Mouse (Mus musculus): ENCODE results near the gene Gm2696.

The Gm2696 gene

DNA sequence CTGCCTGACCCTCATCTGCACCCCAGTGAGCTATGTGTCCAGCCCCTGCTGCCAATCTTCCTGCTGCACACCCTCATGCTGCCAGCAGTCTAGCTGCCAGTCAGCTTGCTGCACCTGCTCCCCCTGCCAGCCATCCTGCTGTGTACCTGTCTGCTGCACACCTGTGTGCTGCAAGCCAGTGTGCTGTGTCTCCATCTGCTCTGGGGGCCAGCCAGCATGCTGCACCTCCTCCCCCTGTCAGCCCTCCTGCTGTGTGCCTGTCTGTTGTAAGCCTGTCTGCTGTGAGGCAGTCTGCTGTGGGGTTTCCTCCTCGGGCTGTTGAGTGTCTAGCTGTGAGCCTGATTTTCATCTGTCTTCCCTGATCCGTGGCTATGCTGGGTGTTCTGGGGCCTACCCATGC lies 32.5 kb downstream of the Gm2696 start:
- no peak for DNase-seq (ENCODE audit: low spot score in 2 of 2)

DNA sequence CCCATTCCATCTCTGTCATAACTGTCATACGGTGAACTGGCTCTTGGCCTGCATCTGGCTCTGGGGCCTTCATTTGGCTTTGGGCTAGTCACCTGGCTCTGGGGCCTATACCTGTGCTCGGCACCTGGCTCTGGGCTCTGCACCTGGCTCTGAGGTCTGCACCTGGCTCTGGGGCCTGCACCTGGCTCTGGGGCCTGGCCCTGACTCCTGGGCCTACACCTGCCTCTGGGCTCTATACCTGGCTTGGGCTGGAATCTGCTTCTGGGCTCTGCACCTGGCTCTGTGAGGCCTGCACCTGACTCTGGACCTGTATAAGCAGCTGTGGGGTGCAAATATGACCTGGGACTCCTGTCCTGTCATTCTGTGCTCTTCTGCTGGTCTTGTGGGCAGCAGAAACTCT lies 33.1 kb downstream of the Gm2696 start:
- DNase-seq (ENCODE audit: low spot score in 2 of 2), result no peak

DNA sequence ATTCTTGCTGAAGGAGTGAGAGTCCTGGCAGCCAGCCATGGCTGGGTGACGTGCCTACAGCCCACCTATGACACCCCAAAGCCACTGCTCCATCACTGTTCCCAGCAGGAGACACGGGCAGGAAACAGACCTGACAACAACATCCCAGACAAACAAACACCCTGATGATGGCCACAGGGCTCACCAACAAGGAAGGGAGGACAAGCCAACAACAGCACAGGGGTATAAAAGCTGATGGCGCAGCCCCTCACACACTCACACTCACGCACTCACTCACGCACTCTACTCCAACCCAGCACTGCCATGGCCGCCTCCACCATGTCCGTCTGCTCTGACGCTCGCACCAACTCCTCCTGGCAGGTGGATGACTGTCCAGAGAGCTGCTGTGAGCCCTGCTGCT lies 38.1 kb downstream of the Gm2696 start, which contains the start of gene Gm10318:
TSS of gene Gm10318 (plus strand) at position 301 of the 400 bp plus-strand sequence.
- no peak for DNase-seq (ENCODE audit: low spot score in 2 of 2)

DNA sequence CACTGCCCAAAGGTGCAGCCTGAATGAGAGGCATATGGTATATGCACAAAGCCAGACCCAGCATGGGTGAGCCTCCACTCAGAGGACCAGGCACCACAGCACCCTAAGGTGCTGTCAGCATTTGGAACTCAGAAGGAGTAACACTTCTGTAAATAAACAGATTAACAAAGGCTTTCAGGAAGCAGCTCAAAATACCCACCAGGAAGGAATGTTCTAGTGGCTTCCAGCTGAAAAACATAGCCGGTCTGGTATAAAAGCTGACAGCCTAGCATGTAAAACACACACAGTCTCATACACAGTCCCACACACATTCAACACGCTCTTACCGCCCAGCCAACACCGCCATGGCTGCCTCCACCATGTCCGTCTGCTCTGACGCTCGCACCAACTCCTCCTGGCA lies 47.2 kb downstream of the Gm2696 start, which contains the start of gene Gm3285:
TSS of gene Gm3285 (plus strand) at position 301 of the 400 bp plus-strand sequence.
- no peak for DNase-seq (ENCODE audit: low spot score in 2 of 2)

DNA sequence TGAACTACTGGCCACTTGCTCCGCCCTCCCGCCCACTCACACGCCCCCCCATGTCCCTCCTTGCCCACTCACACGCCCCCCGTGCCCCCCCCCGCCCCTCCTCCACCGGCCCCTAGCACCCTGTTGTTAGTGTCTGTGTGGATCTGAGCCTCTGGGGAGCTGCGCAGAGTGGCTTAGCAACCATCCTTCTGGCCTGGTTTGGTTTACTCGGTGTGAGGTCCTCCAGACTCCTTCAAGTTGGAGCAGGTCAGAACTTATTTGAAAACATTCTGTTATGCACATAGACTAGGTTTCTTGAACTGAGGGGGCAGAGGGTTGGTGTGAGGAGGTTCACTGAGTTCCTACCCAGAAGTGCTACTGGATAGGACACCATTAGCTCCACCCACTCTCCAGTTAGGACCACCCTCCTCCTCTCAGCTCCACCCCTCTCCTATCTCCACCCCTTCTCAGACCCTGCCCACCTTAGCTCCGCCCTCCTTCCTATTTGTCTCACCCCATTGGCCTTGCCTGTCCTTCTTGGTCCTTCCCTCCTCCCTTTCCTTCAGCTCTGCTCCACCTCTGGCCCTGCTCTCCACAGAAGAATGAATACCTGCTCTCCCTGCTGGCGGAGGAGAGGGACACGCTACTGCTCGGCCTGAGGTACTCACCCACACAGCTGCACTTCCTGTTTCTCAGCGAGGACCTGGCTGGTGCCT lies 49.7 kb downstream of the Gm2696 start:
- DNase-seq (ENCODE audit: low spot score in 2 of 2), result peak in 1 of 2 experiments; percentile 38

DNA sequence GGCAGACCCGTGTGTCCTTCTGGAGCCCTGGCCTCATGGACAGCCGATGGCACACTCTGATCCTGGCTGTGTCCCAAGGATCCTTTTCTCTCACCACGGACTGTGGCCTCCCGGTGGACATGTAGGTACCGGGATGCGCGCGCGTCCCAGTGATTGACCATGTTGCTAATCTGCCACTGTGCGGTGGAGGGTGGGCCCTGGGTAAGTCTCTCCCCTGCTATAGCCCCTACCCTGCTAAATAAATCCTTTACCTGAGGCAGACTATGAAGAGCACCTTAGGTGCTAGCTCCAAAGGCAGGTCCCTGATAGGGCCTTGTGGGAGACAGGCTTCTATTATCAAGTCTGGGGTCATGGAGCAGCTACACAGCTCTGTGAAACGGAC lies 50.3 kb downstream of the Gm2696 start:
- no peak for DNase-seq (ENCODE audit: low spot score in 2 of 2)

DNA sequence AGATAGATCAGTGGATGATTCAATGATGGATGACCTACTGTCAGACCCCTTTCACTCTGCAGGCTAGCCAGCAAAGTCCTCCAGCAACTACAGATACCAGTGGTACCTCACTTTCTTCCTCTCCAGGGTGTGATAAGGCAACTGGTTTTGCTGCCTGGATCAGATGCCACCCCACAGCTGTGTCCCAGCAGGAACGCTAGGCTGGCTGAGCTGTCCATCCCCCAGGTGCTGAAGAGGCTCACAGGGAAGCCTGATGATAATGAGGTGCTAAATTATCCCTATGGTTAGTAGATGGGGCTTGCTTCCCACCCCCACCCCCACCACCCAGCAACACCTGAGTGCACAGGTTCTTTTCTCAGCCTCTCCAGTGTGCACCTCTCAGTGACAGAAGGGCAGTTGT lies 53.1 kb downstream of the Gm2696 start:
- no peak for DNase-seq (ENCODE audit: low spot score in 2 of 2)

DNA sequence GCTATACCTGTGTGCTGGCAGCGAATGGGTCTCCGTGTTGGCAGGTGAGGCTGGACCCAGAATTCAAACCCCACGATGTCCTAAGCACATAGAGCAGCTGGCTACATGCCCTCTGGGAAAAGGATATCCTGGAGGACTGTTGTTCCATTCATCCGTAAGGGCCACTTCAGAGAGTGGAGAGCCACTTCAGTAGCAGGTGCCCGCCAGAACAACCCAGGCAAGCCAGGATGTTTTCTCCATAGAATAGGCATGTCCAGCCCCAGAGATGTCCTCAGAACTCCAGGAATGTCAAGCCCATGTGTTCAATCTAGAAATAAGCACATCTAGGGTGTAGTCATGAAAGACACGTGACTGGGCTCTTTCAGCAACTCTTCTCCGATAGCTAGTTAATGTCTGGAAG lies 55.2 kb downstream of the Gm2696 start:
- no peak for DNase-seq (ENCODE audit: low spot score in 2 of 2)

DNA sequence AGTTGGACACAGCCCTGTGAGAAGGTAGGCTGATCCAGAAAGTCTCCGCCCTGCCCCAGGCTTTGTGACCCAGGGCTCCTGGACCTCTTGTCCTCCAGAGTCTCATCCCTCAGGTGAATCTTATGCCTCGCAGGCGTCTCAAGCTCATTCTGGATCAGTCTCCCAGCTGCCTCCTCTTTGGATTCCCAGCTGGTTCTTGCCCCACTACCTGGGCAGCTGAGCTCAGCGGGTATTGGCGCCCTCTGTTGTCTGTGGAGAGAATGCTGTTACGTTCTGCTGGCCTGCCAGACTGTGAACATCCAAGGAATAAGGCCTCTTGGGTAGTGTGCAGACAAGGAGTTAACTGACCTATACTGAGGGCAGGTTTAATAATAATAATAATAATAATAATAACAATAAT lies 64.5 kb downstream of the Gm2696 start:
- DNase-seq (ENCODE audit: low spot score in 2 of 2), result no peak

DNA sequence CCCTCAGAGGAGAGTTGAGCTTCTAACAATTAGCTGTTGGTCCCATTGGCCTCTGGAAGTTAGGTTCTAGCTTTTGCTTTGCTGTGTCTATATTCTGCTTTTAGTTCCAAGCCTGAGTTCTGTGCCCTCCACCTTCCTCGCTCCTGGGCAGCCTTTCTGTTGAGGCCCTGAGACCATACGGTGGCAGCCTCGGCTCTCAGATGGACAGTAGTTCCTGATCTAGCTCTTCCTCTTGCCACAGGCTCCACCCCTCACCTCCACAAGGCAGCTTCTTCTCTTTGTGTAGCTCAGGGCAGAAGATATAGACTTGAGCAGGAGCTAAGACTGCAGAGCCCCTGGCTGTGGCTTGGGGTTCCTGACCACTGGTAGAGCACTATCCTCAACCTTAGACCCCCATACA lies 65.8 kb downstream of the Gm2696 start:
- DNase-seq (ENCODE audit: low spot score in 2 of 2), result no peak

DNA sequence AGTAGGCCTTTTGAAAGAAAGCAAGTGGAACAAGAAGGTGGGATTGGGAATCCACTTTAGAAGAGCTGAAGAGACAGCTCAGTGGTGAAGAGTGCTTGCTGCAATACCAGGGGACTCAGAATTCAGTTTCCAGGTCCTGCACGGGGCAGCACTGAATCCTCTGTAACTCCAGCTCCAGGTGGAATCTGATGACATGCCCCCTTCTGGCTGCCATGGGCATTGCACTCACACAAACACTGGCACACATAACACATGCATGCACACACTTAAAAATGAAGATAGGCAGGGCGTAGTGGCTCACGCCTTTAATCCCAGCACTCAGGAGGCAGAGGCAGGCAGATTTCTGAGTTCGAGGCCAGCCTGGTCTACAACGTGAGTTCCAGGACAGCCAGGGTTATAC lies 68.1 kb downstream of the Gm2696 start:
- DNase-seq (ENCODE audit: low spot score in 2 of 2), result no peak
